Mouse (Mus musculus): ENCODE data around the gene Ankfn1. TPM values are rescaled to one million over a fixed set of nuclear protein-coding genes. Genes with fewer than 3 reads are reported as not detected.

Ankfn1 gene
- polyA plus RNA-seq, 1 experiment = 2.4 TPM

- Histone ChIP-seq H3K4me3 (replicated peaks; ENCODE audit: insufficient read depth, low read depth, low read length) (no peak overlapping the region), H3K4me1 (ENCODE audit: control insufficient read depth, insufficient read depth, low read length) (no peaks in the 10 kb centered on the region), H3K27me3 (ENCODE audit: control insufficient read depth, insufficient read depth, low read length) (no peaks in the 10 kb centered on the region), H3K27ac (ENCODE audit: insufficient read depth, low read length) (no peak overlapping the region)
- WGBS = 65% methylated on average over 4 of the region's 4 CpGs
- TF ChIP-seq POLR2A (IDR thresholded peaks at IDR 0.05; ENCODE audit: borderline replicate concordance, insufficient read depth, low read length) = no peak
- TF ChIP-seq CTCF (IDR thresholded peaks at IDR 0.05; ENCODE audit: borderline replicate concordance, insufficient read depth, low read depth, low read length) = no peak
- DNase-seq = no peak
These were observed 322.8 kb downstream of the Ankfn1 start for GRCm38 (mm10) chr11:89454702-89455101.

DNA sequence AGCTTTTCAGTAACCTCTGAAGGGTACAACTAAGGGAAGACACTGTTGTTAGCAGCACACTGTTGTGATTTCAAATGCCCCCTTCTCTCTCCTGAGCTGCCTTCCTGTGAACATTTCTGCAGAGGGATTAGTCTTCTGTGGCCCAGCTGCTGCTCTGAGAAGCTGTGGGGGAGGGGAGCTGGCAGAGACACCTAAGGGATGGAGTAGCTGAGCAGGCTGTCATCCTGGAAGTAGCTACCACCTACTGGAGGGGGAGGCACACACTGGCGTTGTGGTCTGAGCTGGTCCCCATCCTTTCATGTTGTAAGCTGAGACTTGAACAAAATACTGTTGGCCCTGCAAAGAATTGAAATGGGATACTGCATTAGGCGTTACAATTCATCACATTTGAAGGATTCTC, 324.6 kb downstream of the Ankfn1 start:
- no peak for DNase-seq
- Histone ChIP-seq H3K27ac (ENCODE audit: insufficient read depth, low read length) (no peak overlapping the region), H3K4me1 (ENCODE audit: control insufficient read depth, insufficient read depth, low read length) (no peaks in the 10 kb centered on the region), H3K4me3 (replicated peaks; ENCODE audit: insufficient read depth, low read depth, low read length) (no peak overlapping the region), H3K27me3 (ENCODE audit: control insufficient read depth, insufficient read depth, low read length) (no peaks in the 10 kb centered on the region)
- 25% methylated on average over 2 of the region's 2 CpGs for WGBS
- TF ChIP-seq CTCF (IDR thresholded peaks at IDR 0.05; ENCODE audit: borderline replicate concordance, insufficient read depth, low read depth, low read length) (no peak), POLR2A (IDR thresholded peaks at IDR 0.05; ENCODE audit: borderline replicate concordance, insufficient read depth, low read length) (no peak)

DNA sequence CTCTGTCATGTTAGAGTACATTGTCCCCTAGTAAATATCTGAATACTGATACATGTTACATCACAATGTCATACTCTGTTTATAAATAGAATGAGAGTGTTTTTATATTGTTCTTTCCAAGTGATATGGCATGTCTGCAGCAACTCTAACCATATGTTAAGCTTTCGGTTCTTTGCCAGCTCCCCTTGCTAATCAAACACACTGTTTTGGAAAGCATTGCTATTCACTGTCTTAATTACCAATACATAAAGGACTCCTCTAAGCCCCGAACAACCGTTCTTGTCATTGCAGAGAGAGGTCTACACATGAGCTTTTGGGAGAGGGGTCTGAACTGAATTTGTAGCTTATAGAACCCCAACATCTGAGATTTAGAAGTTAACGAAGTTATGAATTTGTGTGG, 327.0 kb downstream of the Ankfn1 start:
- Histone ChIP-seq H3K4me3 (replicated peaks; ENCODE audit: insufficient read depth, low read depth, low read length) (no peak overlapping the region), H3K27me3 (ENCODE audit: control insufficient read depth, insufficient read depth, low read length) (no peaks in the 10 kb centered on the region), H3K4me1 (ENCODE audit: control insufficient read depth, insufficient read depth, low read length) (no peaks in the 10 kb centered on the region), H3K27ac (ENCODE audit: insufficient read depth, low read length) (no peak overlapping the region)
- 65% methylated on average over 4 of the region's 4 CpGs for WGBS
- TF ChIP-seq POLR2A (IDR thresholded peaks at IDR 0.05; ENCODE audit: borderline replicate concordance, insufficient read depth, low read length) (no peak), CTCF (IDR thresholded peaks at IDR 0.05; ENCODE audit: borderline replicate concordance, insufficient read depth, low read depth, low read length) (no peak)
- no peak for DNase-seq

- Histone ChIP-seq H3K4me3 (replicated peaks; ENCODE audit: insufficient read depth, low read depth, low read length) (no peak overlapping the region), H3K27me3 (ENCODE audit: control insufficient read depth, insufficient read depth, low read length) (no peaks in the 10 kb centered on the region), H3K4me1 (ENCODE audit: control insufficient read depth, insufficient read depth, low read length) (no peaks in the 10 kb centered on the region), H3K27ac (ENCODE audit: insufficient read depth, low read length) (no peak overlapping the region)
- DNase-seq = no peak
- 82% methylated on average over 6 of the region's 6 CpGs for WGBS
- TF ChIP-seq POLR2A (IDR thresholded peaks at IDR 0.05; ENCODE audit: borderline replicate concordance, insufficient read depth, low read length) = no peak
These were observed 328.5 kb downstream of the Ankfn1 start for GRCm38 (mm10) chr11:89448986-89449385.

- no peaks in the 10 kb centered on the region for H3K4me1 ChIP-seq (ENCODE audit: control insufficient read depth, insufficient read depth, low read length)
- TF ChIP-seq POLR2A (IDR thresholded peaks at IDR 0.05; ENCODE audit: borderline replicate concordance, insufficient read depth, low read length) = no peak
- TF ChIP-seq CTCF (IDR thresholded peaks at IDR 0.05; ENCODE audit: borderline replicate concordance, insufficient read depth, low read depth, low read length) = no peak
- 55% methylated on average over 12 of the region's 12 CpGs for WGBS
- no peak overlapping the region for H3K4me3 ChIP-seq (replicated peaks; ENCODE audit: insufficient read depth, low read depth, low read length)
- H3K27me3 ChIP-seq (ENCODE audit: control insufficient read depth, insufficient read depth, low read length) = no peaks in the 10 kb centered on the region
- no peak for DNase-seq
- H3K27ac ChIP-seq (ENCODE audit: insufficient read depth, low read length) = no peak overlapping the region
These were observed 330.0 kb downstream of the Ankfn1 start for GRCm38 (mm10) chr11:89447477-89447876.

DNA sequence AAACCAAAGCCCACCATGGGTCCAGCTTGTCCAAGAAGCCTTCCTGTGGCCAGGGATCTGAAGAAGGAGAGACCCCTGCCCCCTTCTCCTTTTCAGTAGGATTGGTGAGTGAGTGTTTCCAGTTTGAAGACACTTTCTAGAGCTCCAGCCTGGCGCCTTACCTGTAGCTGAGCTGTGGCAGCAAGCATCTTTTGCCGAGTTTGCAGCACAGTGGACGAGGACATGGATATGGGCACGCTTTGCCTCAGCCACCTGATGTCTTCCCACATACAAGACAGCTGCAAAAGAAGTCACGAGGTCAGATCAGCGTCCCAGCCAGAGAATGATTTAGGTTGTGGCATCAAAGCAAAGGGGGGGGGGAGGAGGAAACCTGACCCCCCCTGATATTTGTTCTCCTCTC, 336.9 kb downstream of the Ankfn1 start:
- WGBS = 65% methylated on average over 6 of the region's 6 CpGs
- DNase-seq = no peak
- Histone ChIP-seq H3K27me3 (ENCODE audit: control insufficient read depth, insufficient read depth, low read length) (no peaks in the 10 kb centered on the region), H3K4me3 (replicated peaks; ENCODE audit: insufficient read depth, low read depth, low read length) (no peak overlapping the region), H3K27ac (ENCODE audit: insufficient read depth, low read length) (no peak overlapping the region), H3K4me1 (ENCODE audit: control insufficient read depth, insufficient read depth, low read length) (no peaks in the 10 kb centered on the region)
- no peak for TF ChIP-seq POLR2A (IDR thresholded peaks at IDR 0.05; ENCODE audit: borderline replicate concordance, insufficient read depth, low read length)
- no peak for TF ChIP-seq CTCF (IDR thresholded peaks at IDR 0.05; ENCODE audit: borderline replicate concordance, insufficient read depth, low read depth, low read length)

DNA sequence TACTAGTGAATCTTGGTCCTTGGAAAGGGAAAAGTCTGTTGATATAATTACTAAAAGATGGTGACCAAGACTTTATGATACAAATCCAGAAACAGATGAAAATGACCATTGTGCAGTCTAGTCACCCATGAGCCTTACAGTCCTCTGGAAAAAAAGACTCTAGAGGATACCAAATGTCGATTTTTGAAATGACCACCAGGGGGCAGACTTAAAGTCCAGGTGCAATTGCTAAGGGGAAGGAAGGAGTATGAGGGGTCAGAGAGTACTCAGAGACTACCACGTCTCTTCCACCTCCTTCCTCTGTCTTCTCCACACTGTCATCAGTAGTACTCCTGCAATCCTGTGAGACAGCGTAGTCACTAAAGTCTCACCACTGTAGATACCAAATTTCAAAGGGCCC, 353.1 kb downstream of the Ankfn1 start:
- 49% methylated on average over 3 of the region's 3 CpGs for WGBS
- Histone ChIP-seq H3K27me3 (ENCODE audit: control insufficient read depth, insufficient read depth, low read length) (no peaks in the 10 kb centered on the region), H3K4me3 (replicated peaks; ENCODE audit: insufficient read depth, low read depth, low read length) (no peak overlapping the region), H3K27ac (ENCODE audit: insufficient read depth, low read length) (no peak overlapping the region), H3K4me1 (ENCODE audit: control insufficient read depth, insufficient read depth, low read length) (no peaks in the 10 kb centered on the region)
- no peak for DNase-seq
- TF ChIP-seq CTCF (IDR thresholded peaks at IDR 0.05; ENCODE audit: borderline replicate concordance, insufficient read depth, low read depth, low read length) = no peak
- no peak for TF ChIP-seq POLR2A (IDR thresholded peaks at IDR 0.05; ENCODE audit: borderline replicate concordance, insufficient read depth, low read length)

- TF ChIP-seq CTCF (IDR thresholded peaks at IDR 0.05; ENCODE audit: borderline replicate concordance, insufficient read depth, low read depth, low read length) = no peak
- TF ChIP-seq POLR2A (IDR thresholded peaks at IDR 0.05; ENCODE audit: borderline replicate concordance, insufficient read depth, low read length) = no peak
- WGBS = 86% methylated on average over 5 of the region's 5 CpGs
These were observed 354.8 kb downstream of the Ankfn1 start for GRCm38 (mm10) chr11:89422637-89423036.

More at GRCm38 (mm10) chr11:89422637-89423036, 354.8 kb downstream of the Ankfn1 start:
- Histone ChIP-seq H3K27me3 (ENCODE audit: control insufficient read depth, insufficient read depth, low read length) (no peaks in the 10 kb centered on the region), H3K4me3 (replicated peaks; ENCODE audit: insufficient read depth, low read depth, low read length) (no peak overlapping the region), H3K27ac (ENCODE audit: insufficient read depth, low read length) (no peak overlapping the region), H3K4me1 (ENCODE audit: control insufficient read depth, insufficient read depth, low read length) (no peaks in the 10 kb centered on the region)
- DNase-seq = no peak

Measured in cerebellum, adult 2 months (tissue).